Mouse (Mus musculus): ENCODE measurements around the gene Scand1.

The Scand1 gene

DNA sequence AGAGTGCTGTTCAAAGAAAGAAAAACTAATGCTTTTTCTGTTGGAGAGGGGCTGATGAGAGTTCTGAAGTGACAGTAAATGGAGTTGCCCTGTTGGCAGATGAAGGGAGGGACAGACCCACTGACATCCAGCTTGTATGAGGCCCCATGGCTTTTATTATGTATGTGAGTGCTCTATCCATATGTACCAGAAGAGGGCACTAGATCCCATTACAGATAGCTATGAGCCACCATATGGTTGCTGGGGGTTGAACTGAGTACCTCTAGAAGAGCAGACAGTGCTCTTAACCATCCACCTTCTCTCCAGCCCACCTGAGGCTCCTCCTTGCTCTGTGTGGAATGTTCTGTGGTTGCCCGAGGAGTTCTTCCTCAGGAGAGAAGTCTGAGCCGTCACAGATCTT is 6.7 kb downstream of the Scand1 start:
- DNase-seq = no peak

- peak; percentile 54 to 62 for DNase-seq
These were observed 8.2 kb downstream of the Scand1 start for GRCm38 (mm10) chr2:156304351-156304750.

DNA sequence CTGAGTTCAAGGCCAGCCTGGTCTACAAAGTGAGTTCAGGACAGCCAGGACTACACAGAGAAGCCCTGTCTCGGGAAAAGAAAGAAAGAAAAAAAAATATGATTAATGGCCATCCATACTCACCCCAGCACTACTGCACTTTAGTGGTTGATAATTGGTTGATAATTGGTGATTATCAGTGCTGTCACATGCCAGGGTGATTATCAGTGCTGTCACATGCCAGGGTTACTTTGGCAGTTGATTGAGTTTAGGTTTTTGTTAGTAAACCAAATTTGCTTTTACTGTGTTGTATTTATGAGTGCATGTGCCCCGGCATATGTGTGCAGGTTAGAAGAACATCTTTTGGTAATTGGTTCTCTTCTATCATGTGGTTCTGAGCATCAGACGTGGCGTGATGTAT is 10.4 kb downstream of the Scand1 start:
- DNase-seq = no peak

DNA sequence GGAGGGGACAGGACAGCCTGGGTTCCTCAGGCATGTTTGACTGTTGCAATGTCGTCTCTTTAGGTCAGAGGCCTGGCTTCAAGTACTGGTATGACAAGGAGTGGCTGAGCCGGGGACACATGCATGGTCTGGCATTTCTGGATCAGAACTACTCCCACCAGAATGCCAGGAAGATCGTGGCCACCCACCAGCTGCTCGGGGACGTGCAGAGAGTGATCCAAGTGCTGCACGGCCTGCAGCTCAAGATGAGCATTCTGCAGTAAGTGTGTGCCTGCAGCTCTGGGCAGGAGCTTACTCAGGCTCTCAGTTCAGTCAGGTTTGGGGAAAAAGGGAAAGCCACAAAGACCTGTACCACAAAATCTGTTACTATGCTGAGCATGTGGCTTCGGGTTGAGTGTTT is 14.0 kb downstream of the Scand1 start:
- no peak for DNase-seq

GRCm38 (mm10) chr2:156297653-156298052 is 14.9 kb downstream of the Scand1 start:
- peak; percentile 76 to 82 for DNase-seq

DNA sequence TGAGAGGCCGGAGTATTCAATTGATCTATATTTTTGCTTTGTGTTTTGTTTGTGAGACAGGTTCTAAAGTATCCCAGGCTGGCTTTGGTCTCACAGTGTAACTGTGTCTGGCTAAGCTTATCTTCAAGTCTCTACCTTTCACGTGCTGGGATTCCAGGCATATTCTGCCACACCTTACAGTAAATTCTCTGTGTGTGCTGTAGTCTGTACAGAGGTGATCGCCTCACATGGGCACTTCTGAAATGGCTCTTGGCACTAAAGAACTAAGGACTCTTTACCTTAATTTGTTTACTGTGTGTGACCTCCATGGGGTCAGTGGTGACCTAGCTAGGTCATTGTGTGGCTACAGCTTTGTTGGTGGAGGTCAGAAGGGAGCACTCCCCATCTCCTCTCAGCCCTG is 16.3 kb downstream of the Scand1 start:
- no peak for DNase-seq

GRCm38 (mm10) chr2:156295601-156296063 is 16.9 kb downstream of the Scand1 start:
- no peak for DNase-seq

DNA sequence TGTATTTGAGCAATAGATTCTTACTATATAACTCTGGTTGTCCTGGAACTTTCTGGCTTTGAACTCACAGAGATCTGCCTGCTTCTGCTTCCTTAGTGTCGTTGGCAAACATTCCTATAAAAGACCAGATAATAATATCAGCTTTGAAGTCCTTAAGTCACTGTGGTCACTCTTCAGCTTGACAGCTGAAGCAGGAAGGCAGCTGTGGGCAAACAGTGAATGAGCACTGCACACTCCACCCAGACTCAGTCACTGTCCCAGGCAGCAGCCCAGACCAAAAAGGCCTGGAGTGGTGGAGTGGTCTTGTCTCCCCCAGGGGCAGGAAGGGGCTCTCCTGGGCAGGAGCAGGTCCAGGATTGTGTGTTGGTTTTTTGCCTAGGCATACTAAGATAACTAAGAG is 20.5 kb downstream of the Scand1 start:
- no peak for DNase-seq

GRCm38 (mm10) chr2:156289552-156290160 is 22.8 kb downstream of the Scand1 start:
- no peak for DNase-seq

DNA sequence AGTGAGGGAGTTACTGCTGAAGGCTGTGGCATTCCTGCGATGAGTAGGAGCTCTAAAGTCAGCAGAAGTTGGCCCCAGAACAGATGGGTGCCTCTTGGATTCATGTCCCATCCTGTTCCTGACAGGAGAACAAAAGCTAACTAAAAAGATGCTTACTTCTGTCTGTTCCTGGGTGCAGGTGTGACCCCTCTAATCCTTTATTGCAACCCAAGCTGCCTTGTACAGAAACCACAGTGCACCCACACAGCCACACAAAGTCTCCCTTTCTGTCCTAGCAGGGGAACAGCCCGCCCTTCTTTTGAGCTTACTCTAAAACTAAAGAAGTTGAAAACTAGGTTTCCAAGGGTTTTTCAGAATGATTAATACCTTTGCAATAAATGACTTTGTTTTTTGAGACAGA is 24.3 kb downstream of the Scand1 start:
- DNase-seq = no peak

GRCm38 (mm10) chr2:156286733-156287132 is 25.8 kb downstream of the Scand1 start:
- no peak for DNase-seq

DNA sequence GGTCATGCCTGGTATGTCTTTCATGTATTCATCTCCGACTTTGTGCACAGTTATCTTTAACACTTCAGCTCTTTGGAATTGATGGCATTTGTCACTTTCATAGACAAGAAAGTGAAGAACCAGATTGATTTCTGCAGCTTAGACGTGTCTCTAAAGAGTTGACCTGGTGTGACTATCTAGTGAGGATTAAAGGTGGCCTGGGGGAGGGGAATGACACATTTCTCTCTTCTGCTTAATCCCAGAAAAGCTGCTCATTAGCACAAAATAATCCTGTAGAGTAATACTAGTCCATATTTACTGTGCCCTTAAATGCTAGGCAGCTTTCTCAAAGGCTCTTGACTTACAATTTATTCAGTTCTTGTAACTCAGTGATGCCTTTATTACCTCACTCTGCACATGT is 27.3 kb downstream of the Scand1 start:
- DNase-seq = no peak

GRCm38 (mm10) chr2:156281227-156281626 is 31.3 kb downstream of the Scand1 start:
- no peak for DNase-seq

DNA sequence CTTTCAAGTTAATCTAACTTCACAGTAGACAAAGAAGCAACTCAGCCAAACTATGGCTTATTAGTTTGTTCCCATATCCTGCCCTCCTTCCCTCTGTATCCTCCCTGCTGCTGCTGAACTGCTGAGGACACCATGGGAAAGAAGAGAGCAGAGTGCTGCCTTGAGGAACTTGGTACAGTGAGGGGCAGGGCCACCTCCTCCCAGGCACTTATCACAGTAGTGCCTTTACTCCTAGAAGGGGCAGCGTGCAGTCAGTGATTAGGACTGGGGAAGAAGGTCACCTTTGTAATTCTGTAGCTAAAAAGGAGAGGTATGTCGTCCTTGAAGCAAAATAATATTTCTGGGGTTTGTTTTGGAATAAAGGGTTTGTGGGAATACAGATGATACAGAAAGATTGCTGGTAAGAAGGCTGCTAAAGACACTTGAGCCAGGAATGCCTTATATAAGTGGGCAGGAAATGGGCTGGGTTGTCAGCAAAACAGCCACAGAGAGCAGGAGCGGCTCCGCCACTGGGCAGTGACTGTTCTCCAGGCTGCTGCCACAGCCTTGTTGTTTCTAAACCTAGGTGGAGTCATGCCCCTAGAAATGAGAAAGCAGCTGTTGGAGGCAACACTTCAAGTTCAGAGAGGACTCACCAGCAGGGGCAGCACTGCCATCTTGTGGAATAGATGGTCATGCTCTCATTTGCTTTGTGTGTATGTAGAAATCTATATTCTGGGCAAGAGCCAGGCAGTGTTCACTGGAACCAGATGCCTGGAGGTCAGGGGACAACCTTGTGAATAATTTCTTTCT is 34.1 kb downstream of the Scand1 start:
- peak; percentile 86 to 91 for DNase-seq

- no peak for DNase-seq
These were observed 40.0 kb downstream of the Scand1 start for GRCm38 (mm10) chr2:156272553-156272952.

DNA sequence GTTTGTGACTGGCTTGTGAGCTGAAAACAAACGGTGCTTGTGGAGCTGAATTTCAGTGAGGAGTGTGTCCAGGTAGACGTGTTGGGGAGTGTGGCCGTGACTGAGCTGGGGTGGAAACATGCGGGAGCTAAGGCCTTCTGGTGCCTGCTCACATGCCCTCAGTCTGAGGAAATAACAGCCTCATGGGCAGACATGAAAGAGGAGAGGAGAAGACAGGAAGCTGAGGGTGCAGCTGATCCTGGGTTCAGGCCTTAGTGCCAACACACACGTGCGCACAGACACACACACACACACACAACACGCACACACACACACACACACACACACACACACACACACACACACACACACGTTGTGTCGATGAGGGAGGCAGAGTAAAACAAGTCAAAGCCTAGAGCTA is 44.9 kb downstream of the Scand1 start:
- DNase-seq = no peak

- no peak for DNase-seq
These were observed 49.2 kb downstream of the Scand1 start for GRCm38 (mm10) chr2:156263204-156263893.

Data from kidney, postnatal 4 days (tissue).